Mouse (Mus musculus) right cerebral cortex, postnatal 10 days (tissue): ENCODE data around the gene Ugt1a6b.
A peak's percentile ranks its signal among the peaks of the same experiment; 100 is the strongest.
"Not testable (repeated sequence)": the region's sequence is repeated elsewhere in the genome, so short reads cannot be mapped to it uniquely, and the experiment has no call there.

ENCODE experiments used
- DNase-seq, 2 experiments: peaks; one replicate each; pipeline ENCODE4 v3.0.0; 2021; ENCODE audit warnings: low spot score in 2 of 2

The Ugt1a6b gene

GRCm38 (mm10) chr1:88197443-88197842, 94.4 kb downstream of the Ugt1a6b start:
- DNase-seq: no peak

- no peak for DNase-seq
Observed at GRCm38 (mm10) chr1:88199996-88200395, 96.9 kb downstream of the Ugt1a6b start.

GRCm38 (mm10) chr1:88200456-88200855, 97.4 kb downstream of the Ugt1a6b start, which contains the start of gene Ugt1a2:
Gene Ugt1a2, plus strand, starts transcription at chr1:88200601.
- no peak for DNase-seq

- peak; percentile 91 to 93 for DNase-seq
Observed at GRCm38 (mm10) chr1:88205294-88205922, 102.4 kb downstream of the Ugt1a6b start, which contains the start of gene Dnajb3. Gene Dnajb3, minus strand, starts transcription at chr1:88205782.

- no peak for DNase-seq
Observed at GRCm38 (mm10) chr1:88206843-88207479, 103.9 kb downstream of the Ugt1a6b start.

- DNase-seq: no peak
Observed at GRCm38 (mm10) chr1:88211812-88212211, 108.8 kb downstream of the Ugt1a6b start, which contains the start of gene Ugt1a1. Gene Ugt1a1, plus strand, starts transcription at chr1:88211959.

- no peak for DNase-seq
Observed at GRCm38 (mm10) chr1:88212341-88213045, 109.4 kb downstream of the Ugt1a6b start.

- no peak for DNase-seq
Observed at GRCm38 (mm10) chr1:88213061-88213460, 110.0 kb downstream of the Ugt1a6b start.

GRCm38 (mm10) chr1:88213766-88214461, 110.9 kb downstream of the Ugt1a6b start:
- no peak for DNase-seq

- no peak for DNase-seq
Observed at GRCm38 (mm10) chr1:88214462-88214952, 111.5 kb downstream of the Ugt1a6b start.

- no peak for DNase-seq
Observed at GRCm38 (mm10) chr1:88215466-88216380, 112.7 kb downstream of the Ugt1a6b start.

GRCm38 (mm10) chr1:88216551-88216950, 113.5 kb downstream of the Ugt1a6b start:
- no peak for DNase-seq

GRCm38 (mm10) chr1:88217144-88217543, 114.1 kb downstream of the Ugt1a6b start:
- DNase-seq: no peak

- no peak for DNase-seq
Observed at GRCm38 (mm10) chr1:88217576-88217975, 114.5 kb downstream of the Ugt1a6b start.

GRCm38 (mm10) chr1:88218051-88218450, 115.0 kb downstream of the Ugt1a6b start:
- DNase-seq: no peak

GRCm38 (mm10) chr1:88218591-88218990, 115.5 kb downstream of the Ugt1a6b start:
- DNase-seq: no peak

GRCm38 (mm10) chr1:88219054-88219453, 116.0 kb downstream of the Ugt1a6b start:
- no peak for DNase-seq

GRCm38 (mm10) chr1:88220336-88220735, 117.3 kb downstream of the Ugt1a6b start:
- DNase-seq: no peak

- no peak for DNase-seq
Observed at GRCm38 (mm10) chr1:88222216-88222615, 119.2 kb downstream of the Ugt1a6b start.

- not testable (repeated sequence) for DNase-seq
Observed at GRCm38 (mm10) chr1:88223011-88223515, 120.0 kb downstream of the Ugt1a6b start.

GRCm38 (mm10) chr1:88223591-88223990, 120.5 kb downstream of the Ugt1a6b start:
- DNase-seq: no peak
